Mouse (Mus musculus): Measurements from ENCODE around the gene Tmem156. TPM values are rescaled to one million over a fixed set of nuclear protein-coding genes. Genes with fewer than 3 reads are reported as not detected.

The Tmem156 gene
- total RNA-seq, 4 experiments from 2014 or later = 0.58 to 0.82 (median 0.59) TPM

Other genes with a start within 250 kb of the Tmem156 start
- under 1 TPM; 0.13 to 0.89 (median 0.62) TPM for gene Tlr1, start 158.6 kb downstream of the Tmem156 start, total RNA-seq (2022)
- gene Tlr6, start 132.0 kb downstream of the Tmem156 start, total RNA-seq (2022) = 1 to 10 TPM; 1.5 to 2.8 (median 1.5) TPM
- 1 to 10 TPM; 5.9 to 8.2 (median 7.6) TPM for gene Fam114a1, start 122.1 kb downstream of the Tmem156 start, total RNA-seq (2022)
- gene Klhl5, start 15.4 kb upstream of the Tmem156 start, total RNA-seq (2022) = 10 to 100 TPM; 38.4 to 43.1 (median 40.7) TPM
- 10 to 100 TPM; 20.5 to 23.6 (median 22.8) TPM for gene Wdr19, start 107.6 kb upstream of the Tmem156 start, total RNA-seq (2022)
- 10 to 100 TPM; 28.0 to 34.6 (median 33.8) TPM for gene Rfc1, start 243.5 kb upstream of the Tmem156 start, total RNA-seq (2022)